8 mouse cellular contexts compared by ENCODE assay signal in the genomic region with DNA sequence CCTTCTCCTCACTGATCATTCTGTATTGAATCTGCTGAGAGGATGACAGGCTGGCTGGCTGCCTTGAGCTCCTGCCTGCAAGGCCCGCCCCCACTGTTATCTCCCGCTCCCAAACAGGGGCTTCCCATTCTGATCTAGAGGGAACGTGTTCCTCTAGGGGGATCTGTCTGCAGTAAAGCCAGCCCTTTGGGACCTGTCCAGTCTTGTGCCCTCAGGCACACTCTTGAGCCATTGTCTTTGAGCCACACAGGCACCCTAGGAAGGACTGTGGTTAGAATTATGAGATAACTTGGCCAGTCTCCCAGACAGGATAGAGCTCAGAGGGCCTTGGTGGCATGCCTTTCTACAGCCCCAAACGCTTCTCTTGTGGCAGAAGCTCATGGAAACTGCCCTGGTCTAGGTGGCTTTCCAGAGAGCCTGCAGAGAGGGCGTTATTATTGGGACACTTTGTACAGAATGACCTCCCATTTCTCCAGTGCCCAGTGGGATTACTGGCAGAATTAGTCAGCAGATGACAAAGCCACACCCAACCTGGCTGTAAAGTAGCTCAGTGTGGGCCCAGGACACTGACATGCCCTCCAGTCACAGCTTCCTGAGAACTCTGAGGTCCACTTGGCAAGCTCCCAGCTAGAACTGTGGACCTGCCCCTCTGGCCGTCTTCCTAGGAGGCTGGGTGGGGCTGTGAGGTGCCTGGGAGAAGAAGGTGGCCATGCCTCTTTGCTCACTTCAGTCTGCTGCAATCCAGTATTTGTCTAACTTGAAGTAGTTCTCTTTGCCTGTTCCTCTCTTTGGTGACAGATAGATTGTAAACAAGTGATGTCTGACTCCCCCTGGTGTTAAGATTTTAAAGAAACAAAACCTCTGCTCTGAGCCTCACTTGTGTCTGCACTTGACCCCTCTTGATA. TPM values are rescaled to one million over a fixed set of nuclear protein-coding genes. Genes with fewer than 3 reads are reported as not detected.
DNase-seq lines count a peak whose midpoint lies in the region; ATAC-seq lines count a peak whose summit lies in the region.
"Had no signal": no experiment of that assay in that cellular context is flagged by ENCODE, and none has a peak within 500 bp of the region (broad histone marks: within the 10 kb centered on the region; RNA-seq: fewer than 3 reads in every experiment).

No protein-coding gene starts in this region.

- H3K27ac ChIP-seq in liver, embryonic 16.5 days (ENCODE audit: low read length), result 0 out of 2 replicates have a peak overlapping the region, but pooled peaks have one; percentile 31
- H3K27ac ChIP-seq: limb, embryonic 13.5 days had no signal

- H3K27me3 ChIP-seq in liver, embryonic 16.5 days (ENCODE audit: control insufficient read depth, insufficient read depth, low read depth, low read length), result no peaks in the 10 kb centered on the region
- H3K27me3 ChIP-seq: limb, embryonic 13.5 days had no signal

- H3K36me3 ChIP-seq in liver, embryonic 16.5 days (ENCODE audit: control insufficient read depth, insufficient read depth), result no peaks in the 10 kb centered on the region

- peak; percentile 81 for ATAC-seq in CD4-positive, CD25-positive, alpha-beta regulatory T cell, adult 4 months
- peak; percentile 69 for ATAC-seq in inflammation-experienced regulatory T-cells, adult 6 months
- ATAC-seq in liver, embryonic 16.5 days (ENCODE audit: low read depth), result peak; percentile 54

- H3K9ac ChIP-seq in liver, embryonic 16.5 days (ENCODE audit: low read depth, low read length), result no peak overlapping the region; the same call in 1 of the 2 replicates
- H3K9ac ChIP-seq: limb, embryonic 13.5 days had no signal

- peaks cover 23% of the 10 kb centered on the region for H3K4me1 ChIP-seq in liver, embryonic 16.5 days (ENCODE audit: control insufficient read depth, low read depth, low read length)

- no peak overlapping the region for H3K4me2 ChIP-seq in liver, embryonic 16.5 days (ENCODE audit: low read depth, low read length)
- H3K4me2 ChIP-seq: limb, embryonic 13.5 days had no signal

- H3K4me3 ChIP-seq in liver, embryonic 16.5 days (ENCODE audit: low read depth, low read length), result no peak overlapping the region
- H3K4me3 ChIP-seq: limb, embryonic 13.5 days had no signal

- no peaks in the 10 kb centered on the region for H3K9me3 ChIP-seq in liver, embryonic 16.5 days (replicated peaks; ENCODE audit: control insufficient read depth, low read length)
- H3K9me3 ChIP-seq: limb, embryonic 13.5 days had no signal

- peak; percentile 46 for DNase-seq in A20 (ENCODE audit: low read depth, low spot score)
- peak; percentile 17 for DNase-seq in c-Kit-positive CD71-positive TER-119-positive erythroid progenitor cells, embryonic 14.5 days (ENCODE audit: low spot score)
- peak; percentile 50 for DNase-seq in gastrocnemius, postnatal 10 days
- DNase-seq in ovary, postnatal 14 days (ENCODE audit: low spot score), result peak; percentile 47

- 23% methylated on average over 6 of the region's 6 CpGs for WGBS in liver, embryonic 16.5 days (ENCODE audit: insufficient replicate concordance)

RNA-seq across cellular contexts. Expression of gene Cpsf3, which starts 57.9 kb away (rescaled TPM):
- polyA plus RNA-seq in CD4-positive, CD25-positive, alpha-beta regulatory T cell, adult 4 months (2017; shearing (Covaris generic)), result 100 to 1,000 TPM; 139 to 163 TPM
- 10 to 100 TPM; 29.8 to 33.6 TPM for total RNA-seq in gastrocnemius, postnatal 10 days (2021)
- polyA plus RNA-seq in inflammation-experienced regulatory T-cells, adult 6 months (2017; shearing (Covaris generic)), result 100 to 1,000 TPM; 105 to 138 (median 128) TPM
- polyA plus RNA-seq in liver, embryonic 16.5 days (2015; fragmentation: Nextera tagmentation; extraction: Ambion mirVana), result 39.6 and 40.9 TPM in 2 replicates

RNA-seq across cellular contexts. Expression of gene Itgb1bp1, which starts 58.8 kb away (rescaled TPM):
- polyA plus RNA-seq in CD4-positive, CD25-positive, alpha-beta regulatory T cell, adult 4 months (2017; shearing (Covaris generic)), result 10 to 100 TPM; 68.6 to 70.5 TPM
- 10 to 100 TPM; 32.2 to 34.8 TPM for total RNA-seq in gastrocnemius, postnatal 10 days (2021)
- 100 to 1,000 TPM in 1 of 3 experiments, 10 to 100 TPM in 2; 70.2 to 102 (median 87.2) TPM for polyA plus RNA-seq in inflammation-experienced regulatory T-cells, adult 6 months (2017; shearing (Covaris generic))
- polyA plus RNA-seq in liver, embryonic 16.5 days (2015; fragmentation: Nextera tagmentation; extraction: Ambion mirVana), result 19.3 and 20.3 TPM in 2 replicates
